Mouse (Mus musculus) G1E (cell line): ENCODE measurements at regions not wholly inside any gene's neighbourhood (a gene's known extent, or its start where the extent isn't known, plus 50 kb on each side); places are given as distances from the start of the nearest gene placed in this dataset.

ENCODE experiments used
- CTCF ChIP-seq: IDR thresholded peaks from 2 replicates; pipeline ENCODE4 v1.5.1; 2012; ENCODE audit warnings: low read depth, low read length, inconsistent platforms, mixed read lengths
- GATA1 ChIP-seq: IDR thresholded peaks from 2 replicates; pipeline ENCODE4 v1.6.1; 2012; ENCODE audit warnings: borderline replicate concordance, low read length, inconsistent platforms, mixed read lengths
- GATA2 ChIP-seq: IDR thresholded peaks from 2 replicates; pipeline ENCODE4 v1.6.1; 2012; ENCODE audit warnings: low read depth, low read length, inconsistent platforms, borderline replicate concordance
- POLR2AphosphoS5 ChIP-seq: IDR thresholded peaks from 2 replicates; pipeline ENCODE4 v1.6.1; 2012; ENCODE audit warnings: low read depth, low read length, inconsistent platforms; ENCODE audit not compliant: insufficient replicate concordance
- TAL1 ChIP-seq: conservative IDR thresholded peaks from 2 replicates; pipeline ENCODE4 v1.6.1; 2012; ENCODE audit warnings: low read depth, low read length, inconsistent platforms, mixed read lengths

- TF ChIP-seq GATA1 (no peak), TAL1 (no peak), CTCF (no peak), POLR2AphosphoS5 (no peak), GATA2 (no peak)
Measured at GRCm38 (mm10) chr5:14404344-14404743, 110.4 kb upstream of the Pclo start.
